13 mouse cellular contexts compared by ENCODE assay signal in genomic region chr6:53556050-53556449, GRCm38 (mm10).
A peak's percentile ranks its signal among the peaks of the same experiment; 100 is the strongest.
DNase-seq lines count a peak whose midpoint lies in the region; TF ChIP-seq lines count a peak whose summit lies in the region.
"Had no signal": no experiment of that assay in that cellular context is flagged by ENCODE, and none has a peak within 500 bp of the region (broad histone marks: within the 10 kb centered on the region; RNA-seq: fewer than 3 reads in every experiment).

No protein-coding gene starts in this region.

- TF ChIP-seq POLR2A in myocyte (IDR thresholded peaks at IDR 0.05; ENCODE audit: insufficient read length, low read depth), result no peak

- H3K79me2 ChIP-seq in myocyte (ENCODE audit: control insufficient read depth, insufficient read depth), result no peaks in the 10 kb centered on the region

- H3K27me3 ChIP-seq in myocyte (ENCODE audit: control insufficient read depth, insufficient read depth, insufficient read length), result no peaks in the 10 kb centered on the region
- H3K27me3 ChIP-seq: forebrain, embryonic 15.5 days; stomach, embryonic 15.5 days had no signal

- no peak overlapping the region for H3K4me3 ChIP-seq in myocyte
- H3K4me3 ChIP-seq: forebrain, embryonic 15.5 days; hindbrain, embryonic 12.5 days; stomach, embryonic 15.5 days had no signal

- no peak overlapping the region for H3ac ChIP-seq in myocyte (ENCODE audit: control insufficient read depth, insufficient read length)

- peak overlapping the region; percentile 45 for H3K4me2 ChIP-seq in myocyte (ENCODE audit: low read depth)
- H3K4me2 ChIP-seq: forebrain, embryonic 15.5 days; hindbrain, embryonic 12.5 days; stomach, embryonic 15.5 days had no signal

- no peaks in the 10 kb centered on the region for H3K36me3 ChIP-seq in myocyte (ENCODE audit: control insufficient read depth, insufficient read depth)
- H3K36me3 ChIP-seq: forebrain, embryonic 15.5 days; hindbrain, embryonic 12.5 days; stomach, embryonic 15.5 days had no signal

- peak; percentile 54 to 59 for DNase-seq in cerebellum, adult 18-20 months
- no peak for DNase-seq in cerebellum, adult 8-10 months
- DNase-seq in ovary, adult 18-20 months (ENCODE audit: low spot score), result peak; percentile 13
- DNase-seq in ovary, postnatal 14 days (ENCODE audit: low spot score), result no peak
- peak; percentile 58 for DNase-seq in heart, postnatal 4 days
- DNase-seq in embryo, embryonic 10.5 days (ENCODE audit: low spot score), result no peak
- DNase-seq in frontal cortex, postnatal 10 days (ENCODE audit: low spot score in 2 of 2), result no peak
- DNase-seq: layer of hippocampus, postnatal 36 days; midbrain, embryonic 14.5 days had no signal

TF ChIP-seq in myocyte, 11 proteins besides CTCF, POLR2A, EP300 and RAD21:
- TF ChIP-seq POLR2AphosphoS2 (IDR thresholded peaks at IDR 0.05; ENCODE audit: insufficient read length, low read depth) (no peak), MYOD1 (IDR thresholded peaks at IDR 0.05; ENCODE audit: control insufficient read depth in 1 of 3, insufficient read length in 2 of 3, low read depth in 2 of 3) (peak in 1 of 3 experiments; percentile 6)

Comparison
In these comparisons a context has a peak if more than half of its experiments do, and no peak if none do; other contexts are left out.
1. DNase-seq: peak in cerebellum, adult 18-20 months (2 of 2), ovary, adult 18-20 months (single experiment) and heart, postnatal 4 days (single experiment); none in cerebellum, adult 8-10 months (single experiment), ovary, postnatal 14 days (single experiment), embryo, embryonic 10.5 days (single experiment) and frontal cortex, postnatal 10 days (0 of 2).